Mouse (Mus musculus) heart, adult 2 months (tissue): ENCODE measurements at regions not wholly inside any gene's neighbourhood (a gene's known extent, or its start where the extent isn't known, plus 50 kb on each side); places are given as distances from the start of the nearest gene placed in this dataset.

ENCODE experiments used
- DNase-seq, 2 experiments: peaks; one replicate each; pipeline ENCODE4 v3.0.0; 2021
- H3K27ac ChIP-seq: fragments of 200-600 bp; 2 replicates; pipeline ENCODE4 v1.8.1; 2022
- H3K27me3 ChIP-seq: fragments of 200-500 bp; 2 replicates; pipeline ENCODE4 v1.6.1; 2012; ENCODE audit warnings: mild to moderate bottlenecking, low read length, inconsistent platforms, mixed read lengths; ENCODE audit not compliant: control insufficient read depth, insufficient read depth
- H3K36me3 ChIP-seq: fragments of 200-500 bp; 2 replicates; pipeline ENCODE4 v1.6.1; 2012; ENCODE audit warnings: low read length, inconsistent platforms; ENCODE audit not compliant: control insufficient read depth, insufficient read depth
- H3K4me1 ChIP-seq: fragments of 200-500 bp; 2 replicates; pipeline ENCODE4 v1.6.1; 2011; ENCODE audit warnings: low read length; ENCODE audit not compliant: control insufficient read depth, insufficient read depth
- H3K4me3 ChIP-seq: fragments of 200-600 bp; 2 replicates; pipeline ENCODE4 v1.8.1; 2022
- H3K79me2 ChIP-seq: fragments of 200-500 bp; replicated peaks from 2 replicates; pipeline ENCODE4 v1.6.1; 2012; ENCODE audit warnings: mild to moderate bottlenecking, inconsistent platforms, low read length, moderate library complexity, mixed read lengths; ENCODE audit not compliant: control insufficient read depth, insufficient read depth
- H3K9ac ChIP-seq: fragments of 200-500 bp; 2 replicates; pipeline ENCODE4 v1.6.1; 2012; ENCODE audit warnings: low read depth, mild to moderate bottlenecking, control low read depth, inconsistent platforms, low read length, mixed read lengths
- CTCF ChIP-seq: fragments of 200-600 bp; IDR thresholded peaks from 2 replicates; pipeline ENCODE4 v1.8.1; 2022; ENCODE audit warnings: antibody characterized with exemption, mild to moderate bottlenecking, moderate library complexity
- EP300 ChIP-seq: fragments of 200-500 bp; IDR thresholded peaks from 2 replicates; pipeline ENCODE4 v1.6.1; 2011; ENCODE audit warnings: low read depth, low read length, control low read depth; ENCODE audit not compliant: insufficient read depth
- POLR2A ChIP-seq: fragments of 200-500 bp; IDR thresholded peaks from 2 replicates; pipeline ENCODE4 v1.6.1; 2011; ENCODE audit warnings: mild to moderate bottlenecking, low read depth, low read length, control low read depth; ENCODE audit not compliant: insufficient read depth
- WGBS: fragments of 180-500 bp; shearing (Covaris S2); methylation state at CpG from one replicate; pipeline ENCODE4 v1.1.7; 2018; 5-methylcytosine and 5-hydroxymethylcytosine counted together
- intact Hi-C: fragments of 180-260 bp; cut with DNase I; formaldehyde crosslinking; loops from one replicate; pipeline ENCODE4 v1.15.1; 2025

- Histone ChIP-seq H3K36me3 (no peaks in the 10 kb centered on the region), H3K4me1 (no peaks in the 10 kb centered on the region), H3K4me3 (no peak overlapping the region), H3K79me2 (no peaks in the 10 kb centered on the region), H3K9ac (no peak overlapping the region), H3K27ac (no peak overlapping the region), H3K27me3 (no peaks in the 10 kb centered on the region)
- no peak for DNase-seq
- no peak for TF ChIP-seq EP300
- no peak for TF ChIP-seq POLR2A
- no peak for TF ChIP-seq CTCF
- intact Hi-C loops, result no loop called here
- WGBS, result 52% methylated on average over 2 of the region's 2 CpGs
Measured at GRCm38 (mm10) chr2:8468989-8469388, 959.6 kb upstream of the Celf2 start.

GRCm38 (mm10) chr2:8468351-8468750 is 959.0 kb upstream of the Celf2 start:
- Histone ChIP-seq H3K27ac (no peak overlapping the region), H3K79me2 (no peaks in the 10 kb centered on the region), H3K4me3 (no peak overlapping the region), H3K27me3 (no peaks in the 10 kb centered on the region), H3K36me3 (no peaks in the 10 kb centered on the region), H3K4me1 (no peaks in the 10 kb centered on the region), H3K9ac (no peak overlapping the region)
- DNase-seq, result no peak
- intact Hi-C loops, result no loop called here
- TF ChIP-seq CTCF (no peak), POLR2A (no peak), EP300 (no peak)

GRCm38 (mm10) chr2:8467531-8468203 is 958.3 kb upstream of the Celf2 start:
- TF ChIP-seq POLR2A (no peak), EP300 (no peak), CTCF (no peak)
- Histone ChIP-seq H3K9ac (no peak overlapping the region), H3K4me3 (no peak overlapping the region), H3K36me3 (no peaks in the 10 kb centered on the region), H3K27me3 (no peaks in the 10 kb centered on the region), H3K27ac (no peak overlapping the region), H3K79me2 (no peaks in the 10 kb centered on the region), H3K4me1 (no peaks in the 10 kb centered on the region)
- no peak for DNase-seq
- intact Hi-C loops, result no loop called here
- 72% methylated on average over 2 of the region's 2 CpGs for WGBS

GRCm38 (mm10) chr2:8452566-8453243 is 943.3 kb upstream of the Celf2 start:
- Histone ChIP-seq H3K4me1 (no peaks in the 10 kb centered on the region), H3K27me3 (no peaks in the 10 kb centered on the region), H3K4me3 (no peak overlapping the region), H3K36me3 (no peaks in the 10 kb centered on the region), H3K27ac (no peak overlapping the region), H3K79me2 (no peaks in the 10 kb centered on the region), H3K9ac (no peak overlapping the region)
- WGBS, result 74% methylated on average over 3 of the region's 3 CpGs
- intact Hi-C loops, result no loop called here
- no peak for DNase-seq
- TF ChIP-seq EP300, result no peak
- TF ChIP-seq CTCF, result no peak
- TF ChIP-seq POLR2A, result no peak

GRCm38 (mm10) chr2:8441230-8441629 is 931.9 kb upstream of the Celf2 start:
- no peaks in the 10 kb centered on the region for H3K36me3 ChIP-seq
- H3K4me1 ChIP-seq, result no peaks in the 10 kb centered on the region
- no peak overlapping the region for H3K9ac ChIP-seq
- no peak for DNase-seq
- no peaks in the 10 kb centered on the region for H3K27me3 ChIP-seq
- 47% methylated on average over 1 of the region's 1 CpGs for WGBS
- no peak overlapping the region for H3K4me3 ChIP-seq
- no peak overlapping the region for H3K27ac ChIP-seq
- no peaks in the 10 kb centered on the region for H3K79me2 ChIP-seq
- intact Hi-C loops, result no loop called here
- no peak for TF ChIP-seq CTCF
- TF ChIP-seq EP300, result no peak

- H3K4me1 ChIP-seq, result no peaks in the 10 kb centered on the region
- H3K4me3 ChIP-seq, result no peak overlapping the region
- DNase-seq, result no peak
- H3K27ac ChIP-seq, result no peak overlapping the region
- no peak overlapping the region for H3K9ac ChIP-seq
- no peaks in the 10 kb centered on the region for H3K79me2 ChIP-seq
- no peaks in the 10 kb centered on the region for H3K27me3 ChIP-seq
- WGBS, result 58% methylated on average over 5 of the region's 5 CpGs
- TF ChIP-seq EP300 (no peak), POLR2A (no peak), CTCF (no peak)
- H3K36me3 ChIP-seq, result no peaks in the 10 kb centered on the region
- intact Hi-C loops, result no loop called here
Measured at GRCm38 (mm10) chr2:8429652-8430343, 920.4 kb upstream of the Celf2 start.
